Mouse (Mus musculus) adrenal gland (tissue): ENCODE results near the gene Ubxn6.

ENCODE experiments used
- intact Hi-C: fragments of 180-260 bp; cut with DNase I; formaldehyde crosslinking; loops from one replicate; pipeline ENCODE4 v1.15.1; 2025

Gene Ubxn6

DNA sequence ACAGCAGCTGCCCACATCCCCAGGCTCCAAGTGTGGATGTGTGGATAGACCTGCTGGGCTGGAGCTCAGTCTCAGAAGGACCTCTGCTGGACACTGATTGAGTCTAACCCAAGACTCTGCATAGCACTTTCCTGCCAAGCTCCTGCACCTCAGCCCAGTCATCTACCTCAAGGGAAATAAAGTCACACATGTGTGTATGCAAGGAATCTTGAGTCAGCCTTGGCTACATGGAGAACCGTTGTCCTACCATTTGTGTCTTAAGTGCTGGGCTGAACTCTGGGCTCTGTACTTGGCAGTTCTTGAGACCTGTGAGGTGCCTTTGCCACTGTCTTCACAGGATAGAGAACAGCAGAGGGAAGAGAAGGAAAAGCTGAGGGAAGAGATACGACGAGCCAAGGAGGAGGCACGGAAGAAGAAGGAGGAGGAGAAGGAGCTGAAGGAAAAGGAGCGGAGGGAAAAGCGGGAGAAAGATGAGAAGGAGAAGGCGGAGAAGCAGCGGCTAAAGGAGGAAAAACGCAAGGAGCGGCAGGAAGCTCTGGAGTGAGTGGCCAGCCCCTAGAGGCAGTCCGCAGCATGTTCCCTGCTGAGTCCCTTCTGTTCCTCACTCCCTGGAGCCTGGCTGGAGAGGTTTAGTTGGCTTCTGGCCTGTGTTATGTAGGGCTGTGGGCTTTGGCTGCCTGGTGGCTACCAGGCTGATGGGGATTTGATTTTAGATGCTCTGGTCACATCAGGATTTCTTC, 17.3 kb downstream of the Ubxn6 start:
- intact Hi-C loops = no loop called here

DNA sequence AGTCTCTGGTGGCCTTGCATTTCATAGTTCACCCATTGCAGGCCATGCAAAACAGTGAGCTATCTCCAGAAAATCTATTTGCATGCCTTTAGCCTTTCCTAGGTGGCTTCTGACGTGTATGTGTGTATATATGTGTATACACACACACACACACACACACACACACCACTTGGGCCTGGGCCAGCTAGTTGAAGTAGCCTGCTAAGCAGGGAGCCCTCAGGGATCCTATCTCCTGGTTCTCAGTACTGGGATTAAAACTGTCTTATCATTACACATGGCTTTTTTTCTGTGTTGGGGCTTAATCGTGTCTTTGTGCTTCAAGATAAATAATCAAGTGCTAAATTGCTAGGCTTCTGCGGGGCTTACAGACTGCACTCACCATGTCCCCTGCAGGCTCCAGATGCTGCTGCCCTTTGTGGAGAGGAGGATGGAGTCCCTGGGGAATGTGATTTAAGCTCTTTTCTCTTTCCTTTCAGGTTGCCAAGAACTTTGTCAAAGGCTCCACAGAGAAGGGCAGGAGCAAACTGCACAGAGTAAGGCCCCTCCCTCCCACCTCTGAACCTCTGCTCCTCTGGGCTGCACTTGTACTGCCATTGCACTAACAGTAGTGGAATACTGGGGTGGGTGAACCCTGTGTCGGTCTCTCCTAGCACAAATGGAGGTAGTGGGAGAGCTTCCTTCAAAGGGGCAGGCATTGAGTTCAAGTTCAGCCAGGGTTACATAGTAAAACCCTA, 18.7 kb downstream of the Ubxn6 start:
- intact Hi-C loops = no loop called here

DNA sequence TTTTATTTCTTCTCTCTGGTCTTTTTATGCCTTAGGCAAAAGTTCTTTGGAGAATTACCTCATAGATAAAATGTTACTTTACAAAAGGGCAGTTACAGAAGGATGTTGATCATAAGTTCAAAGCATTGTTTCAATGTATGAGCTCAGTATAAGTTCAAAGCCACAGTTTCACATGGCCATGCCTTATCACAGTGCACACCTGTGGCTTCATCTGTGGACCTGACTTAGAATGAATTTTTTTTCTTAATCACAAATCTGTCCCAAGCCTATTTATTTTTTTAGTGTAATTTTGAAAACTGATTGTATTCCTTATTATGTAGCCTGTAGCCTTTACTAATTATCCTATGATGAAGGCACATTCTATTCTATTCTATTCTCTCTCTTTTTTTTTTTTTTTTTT, 19.9 kb downstream of the Ubxn6 start:
- intact Hi-C loops = no loop called here

DNA sequence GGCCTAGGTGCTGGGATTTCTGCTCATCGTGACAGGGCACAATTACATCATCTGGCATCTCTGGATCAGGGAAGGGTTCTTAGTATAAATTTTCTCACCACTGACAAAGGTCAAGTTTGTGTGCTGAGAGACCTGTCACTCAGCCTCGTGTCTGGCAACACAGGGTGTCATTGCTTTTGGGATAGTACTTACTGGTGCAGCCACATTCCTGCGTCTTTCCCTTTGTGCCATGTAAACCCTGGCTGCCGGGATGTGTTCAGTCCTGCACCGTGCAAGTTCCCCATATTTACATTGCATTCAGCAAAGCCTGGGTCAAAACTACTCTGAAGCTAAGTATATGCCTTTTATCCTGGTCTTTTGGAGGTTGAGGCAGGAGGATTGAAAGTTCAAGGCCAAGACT, 23.5 kb downstream of the Ubxn6 start:
- intact Hi-C loops = no loop called here

- intact Hi-C loops = no loop called here
Measured at GRCm38 (mm10) chr17:56040857-56041163, 34.0 kb downstream of the Ubxn6 start.

DNA sequence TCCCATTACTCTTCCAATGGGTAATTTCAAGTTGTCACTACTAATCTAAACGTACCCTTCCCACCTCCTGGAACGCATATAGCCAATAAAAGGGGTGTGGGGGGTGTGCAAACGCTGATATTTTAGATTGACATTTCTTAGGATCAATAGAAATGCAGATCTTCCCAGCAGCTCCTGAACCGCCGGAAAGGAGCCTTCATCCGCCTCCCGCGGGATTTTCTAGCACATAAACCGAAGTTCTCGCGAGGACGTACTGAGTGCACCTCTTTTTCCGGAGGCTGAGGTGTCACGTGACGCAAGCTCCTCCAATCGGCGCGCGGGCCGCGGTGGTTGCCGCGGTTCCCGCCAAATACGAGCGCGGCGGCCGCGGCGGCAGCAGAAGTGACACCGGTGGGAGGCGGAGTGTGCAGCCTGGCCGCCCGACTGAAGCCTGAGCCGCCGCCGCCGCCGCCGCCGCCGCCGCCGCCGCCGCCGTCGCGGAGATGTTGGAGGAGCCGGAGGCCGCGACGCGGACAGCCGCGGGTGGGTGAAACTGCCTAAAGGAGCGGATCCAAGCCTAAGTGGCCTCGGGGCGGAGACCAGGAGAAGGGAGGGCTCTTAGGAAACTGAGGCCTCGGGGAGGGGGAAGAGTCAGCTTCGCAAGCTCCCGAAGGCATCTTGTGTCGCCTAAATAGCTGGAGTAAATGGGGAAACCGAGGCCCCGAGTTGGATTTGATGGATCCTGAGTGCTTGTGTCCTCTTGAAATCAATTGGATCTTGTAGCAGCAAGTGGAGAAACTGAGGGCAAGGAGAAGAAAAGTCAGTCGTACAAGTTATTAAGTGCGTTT, 34.6 kb downstream of the Ubxn6 start, which contains the start of gene Chaf1a:
TSS of gene Chaf1a (plus strand) at position 410 of the 827 bp plus-strand sequence.
- intact Hi-C loops = no loop called here

GRCm38 (mm10) chr17:56039345-56039744, 35.5 kb downstream of the Ubxn6 start:
- intact Hi-C loops = no loop called here

DNA sequence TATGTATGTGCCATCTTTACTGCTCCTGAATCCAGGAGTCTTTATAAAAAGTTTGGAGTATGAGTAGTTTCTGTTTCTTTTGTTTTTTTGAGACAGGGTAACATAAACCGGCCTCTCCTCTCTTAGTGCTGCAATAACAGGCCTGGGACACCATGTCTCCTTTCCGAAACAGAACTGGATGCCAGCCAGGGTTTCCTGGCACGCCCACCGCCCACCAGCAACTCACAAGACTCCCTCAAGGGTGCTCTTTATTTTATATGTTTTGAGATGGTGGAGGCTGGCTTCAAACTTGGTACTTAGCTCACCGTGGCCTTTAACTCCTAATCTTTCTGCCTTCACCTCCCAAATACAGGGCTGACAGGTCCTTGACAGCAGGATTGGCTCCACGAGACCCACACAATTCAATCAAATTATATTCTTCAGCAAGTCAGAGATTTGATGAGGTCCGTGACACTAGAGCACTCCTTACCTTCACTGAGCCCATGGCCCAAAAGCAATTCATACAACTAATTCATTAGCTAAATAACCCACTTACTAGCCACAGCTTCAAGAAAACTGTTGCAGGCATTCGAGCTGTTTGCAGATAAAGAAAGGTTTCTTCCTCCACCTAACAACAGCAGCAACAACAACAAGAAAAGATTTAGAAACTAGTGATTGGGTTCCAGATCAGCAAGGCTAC, 36.1 kb downstream of the Ubxn6 start:
- intact Hi-C loops = no loop called here

- intact Hi-C loops = no loop called here
Measured at GRCm38 (mm10) chr17:56036901-56037287, 37.9 kb downstream of the Ubxn6 start.

- intact Hi-C loops = no loop called here
Measured at GRCm38 (mm10) chr17:56036176-56036900, 38.5 kb downstream of the Ubxn6 start, which contains the start of gene Sh3gl1. Gene Sh3gl1, minus strand, starts transcription at chr17:56036635.

- intact Hi-C loops = no loop called here
Measured at GRCm38 (mm10) chr17:56035216-56035615, 39.6 kb downstream of the Ubxn6 start.

GRCm38 (mm10) chr17:56034726-56035100, 40.1 kb downstream of the Ubxn6 start:
- intact Hi-C loops = loop anchor here (5.0 kb wide), 1 partner anchor 152 kb away; no protein-coding TSS in a partner anchor

DNA sequence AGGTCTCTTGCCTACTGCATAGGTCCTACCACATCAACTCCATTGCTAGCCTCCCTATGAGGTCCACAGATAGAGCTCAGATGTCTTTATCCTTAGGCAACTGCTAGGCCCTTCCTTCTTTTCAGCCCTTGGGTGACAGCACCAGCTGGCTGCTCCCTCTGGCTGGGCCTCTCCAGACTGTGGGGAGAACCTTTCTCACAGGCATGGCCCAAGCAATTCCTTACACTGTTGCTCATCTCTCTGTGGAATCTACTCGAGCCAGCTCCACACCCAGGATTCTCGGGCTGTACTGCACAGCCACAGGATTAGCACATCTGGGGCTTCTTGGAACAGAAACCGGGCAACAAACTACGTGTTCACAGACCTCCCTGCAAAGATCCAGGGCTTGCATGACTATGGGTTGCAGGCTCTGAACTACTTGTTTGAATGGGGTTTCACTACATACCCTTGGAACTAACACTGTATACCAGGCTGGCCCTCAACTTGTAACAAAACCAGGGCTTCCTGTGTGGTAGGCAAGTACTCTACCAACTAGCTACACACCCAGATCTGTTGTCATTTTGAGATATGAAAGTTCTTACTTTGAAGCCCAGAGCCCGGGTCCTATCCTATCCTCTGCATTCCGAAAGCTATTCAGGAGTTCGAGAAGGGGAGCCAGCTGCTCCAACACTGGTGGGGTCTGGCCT, 40.6 kb downstream of the Ubxn6 start:
- intact Hi-C loops = loop anchor here (5.0 kb wide), 1 partner anchor 152 kb away; no protein-coding TSS in a partner anchor

- intact Hi-C loops = loop anchor here (5.0 kb wide), 1 partner anchor 151 kb away; no protein-coding TSS in a partner anchor
Measured at GRCm38 (mm10) chr17:56032831-56033230, 42.0 kb downstream of the Ubxn6 start.

- intact Hi-C loops = loop anchor here (5.0 kb wide), 1 partner anchor 150 kb away; no protein-coding TSS in a partner anchor
Measured at GRCm38 (mm10) chr17:56032127-56032733, 42.6 kb downstream of the Ubxn6 start.

DNA sequence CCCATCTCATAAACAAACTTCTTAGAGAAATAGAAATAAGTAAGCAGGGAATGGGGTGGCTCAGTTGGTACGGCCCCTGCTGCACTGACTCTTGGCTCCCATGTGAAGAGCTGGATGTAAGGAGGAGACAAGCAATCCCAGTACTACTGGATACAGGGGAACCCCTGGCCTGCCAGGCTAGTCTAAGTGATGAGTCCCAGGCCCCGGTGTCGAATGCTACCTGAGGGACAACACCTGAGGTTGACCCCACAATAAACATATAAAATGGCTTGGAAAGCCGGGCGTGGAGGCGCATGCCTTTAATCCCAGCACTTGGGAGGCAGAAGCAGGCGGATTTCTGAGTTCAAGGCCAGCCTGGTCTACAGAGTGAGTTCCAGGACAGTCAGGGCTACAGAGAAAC, 43.4 kb downstream of the Ubxn6 start:
- intact Hi-C loops = loop anchor here (5.0 kb wide), 1 partner anchor 149 kb away; no protein-coding TSS in a partner anchor

- intact Hi-C loops = loop anchor here (5.0 kb wide), 1 partner anchor 149 kb away; no protein-coding TSS in a partner anchor
Measured at GRCm38 (mm10) chr17:56030919-56031318, 43.9 kb downstream of the Ubxn6 start.

DNA sequence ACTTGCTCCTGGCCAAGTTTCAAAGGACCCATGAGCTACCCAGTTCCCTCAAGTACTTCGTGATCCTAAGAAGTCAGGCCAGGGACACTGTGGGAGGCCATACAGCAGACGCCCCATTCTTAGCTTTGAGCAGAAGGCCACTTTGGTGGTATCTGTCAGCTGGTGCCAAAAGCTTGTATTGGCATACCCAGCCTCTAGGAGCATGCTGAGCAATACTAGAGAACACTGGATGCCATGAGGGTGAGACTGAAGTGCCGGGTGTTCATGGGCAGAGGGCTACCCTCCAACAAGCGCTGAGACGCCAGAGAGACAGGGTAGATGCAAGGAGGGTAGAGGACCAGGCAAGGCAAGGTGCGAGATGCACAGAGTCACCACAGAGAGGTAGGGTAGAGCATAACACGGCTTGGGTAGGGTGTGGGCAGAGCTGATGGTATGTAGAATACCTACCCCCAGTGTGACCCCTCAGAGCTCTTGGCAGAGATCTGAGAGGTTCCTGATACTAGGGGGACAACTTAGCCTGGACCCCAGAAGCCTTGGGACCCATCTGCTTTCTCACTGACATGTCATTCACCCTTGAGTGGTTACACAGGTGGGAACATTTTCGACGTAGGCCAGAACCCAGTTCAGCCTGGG, 44.5 kb downstream of the Ubxn6 start:
- intact Hi-C loops = loop anchor here (5.0 kb wide), 1 partner anchor 148 kb away; no protein-coding TSS in a partner anchor
